Mouse (Mus musculus) liver, embryonic 15.5 days (tissue): ENCODE measurements around the gene Spata4. TPM values are rescaled to one million over a fixed set of nuclear protein-coding genes. Genes with fewer than 3 reads are reported as not detected.

Experiments used
- ATAC-seq: fragments of 200-750 bp; cut with Nextera tagmentation; 2 replicates; pipeline ENCODE4 v1.8.0; 2017; ENCODE audit warnings: moderate number of reproducible peaks, mild to moderate bottlenecking, moderate library complexity; ENCODE audit not compliant: insufficient read depth
- H3K27ac ChIP-seq: fragments of 300-500 bp; sonication (generic); replicated peaks from 2 replicates; pipeline ENCODE4 v1.5.1; 2015; ENCODE audit warnings: mild to moderate bottlenecking, inconsistent platforms
- H3K27me3 ChIP-seq: fragments of 300-500 bp; sonication (generic); 2 replicates; pipeline ENCODE4 v1.6.1; 2015; ENCODE audit warnings: mild to moderate bottlenecking, inconsistent platforms
- H3K36me3 ChIP-seq: fragments of 300-500 bp; sonication (generic); replicated peaks from 2 replicates; pipeline ENCODE4 v1.6.1; 2015; ENCODE audit warnings: moderate library complexity, mild to moderate bottlenecking, inconsistent platforms
- H3K4me1 ChIP-seq: fragments of 300-500 bp; sonication (generic); replicated peaks from 2 replicates; pipeline ENCODE4 v1.6.1; 2015; ENCODE audit warnings: inconsistent platforms
- H3K4me2 ChIP-seq: fragments of 300-500 bp; sonication (generic); 2 replicates; pipeline ENCODE4 v1.6.1; 2015; ENCODE audit warnings: moderate library complexity, mild to moderate bottlenecking, inconsistent platforms
- H3K4me3 ChIP-seq: fragments of 300-500 bp; sonication (generic); replicated peaks from 2 replicates; pipeline ENCODE4 v1.5.1; 2015; ENCODE audit warnings: mild to moderate bottlenecking, inconsistent platforms
- H3K9ac ChIP-seq: fragments of 300-500 bp; sonication (generic); 2 replicates; pipeline ENCODE4 v1.6.1; 2015; ENCODE audit warnings: moderate library complexity, mild to moderate bottlenecking, inconsistent platforms
- H3K9me3 ChIP-seq: fragments of 300-500 bp; sonication (generic); replicated peaks from 2 replicates; pipeline ENCODE4 v1.6.1; 2016; ENCODE audit warnings: inconsistent platforms
- WGBS: fragments of 180-500 bp; shearing (Covaris S2); methylation state at CpG from one replicate; pipeline ENCODE4 v1.1.7; 2015; ENCODE audit warnings: mixed read lengths; ENCODE audit not compliant: insufficient replicate concordance; 5-methylcytosine and 5-hydroxymethylcytosine counted together
- polyA plus RNA-seq: library from polyadenylated mRNA; unstranded; fragments of >200 nt; fragmentation: Nextera tagmentation; extraction: Ambion mirVana; gene quantifications from 2 replicates; pipeline ENCODE4 v1.2.1, GENCODE M21; 2015

Spata4 gene
- polyA plus RNA-seq = not detected in 2 replicates

GRCm38 (mm10) chr8:54600671-54601251, at the start of gene Spata4:
Gene Spata4, plus strand, starts transcription at chr8:54600781.
- whole genome bisulfite sequencing = 21% methylated on average over 21 of the region's 21 CpGs
- no peak for ATAC-seq
- Histone ChIP-seq H3K27ac (no peak within 1 kb of the TSS), H3K4me2 (peak within 1 kb of the TSS; percentile 46), H3K36me3 (no peaks in the 10 kb centered on the region), H3K9me3 (no peaks in the 10 kb centered on the region), H3K4me3 (no peak within 1 kb of the TSS), H3K4me1 (0 out of 2 replicates have a peak, but pooled peaks cover 6% of the 10 kb centered on the region), H3K27me3 (no peaks in the 10 kb centered on the region), H3K9ac (no peak within 1 kb of the TSS)

- Histone ChIP-seq H3K4me2 (no peak overlapping the region), H3K4me3 (no peak overlapping the region), H3K27ac (no peak overlapping the region), H3K27me3 (no peaks in the 10 kb centered on the region), H3K9me3 (no peaks in the 10 kb centered on the region), H3K36me3 (no peaks in the 10 kb centered on the region), H3K9ac (no peak overlapping the region), H3K4me1 (no peaks in the 10 kb centered on the region)
- no peak for ATAC-seq
- WGBS = 36% methylated on average over 2 of the region's 2 CpGs
These were observed 45.7 kb upstream of the Spata4 start for GRCm38 (mm10) chr8:54554921-54555320.

GRCm38 (mm10) chr8:54562137-54562536, 38.4 kb upstream of the Spata4 start:
- Histone ChIP-seq H3K4me3 (no peak overlapping the region), H3K36me3 (no peaks in the 10 kb centered on the region), H3K4me2 (no peak overlapping the region), H3K27ac (no peak overlapping the region), H3K9me3 (no peaks in the 10 kb centered on the region), H3K4me1 (no peaks in the 10 kb centered on the region), H3K27me3 (no peaks in the 10 kb centered on the region), H3K9ac (no peak overlapping the region)
- no peak for ATAC-seq
- 28% methylated on average over 4 of the region's 4 CpGs for WGBS

DNA sequence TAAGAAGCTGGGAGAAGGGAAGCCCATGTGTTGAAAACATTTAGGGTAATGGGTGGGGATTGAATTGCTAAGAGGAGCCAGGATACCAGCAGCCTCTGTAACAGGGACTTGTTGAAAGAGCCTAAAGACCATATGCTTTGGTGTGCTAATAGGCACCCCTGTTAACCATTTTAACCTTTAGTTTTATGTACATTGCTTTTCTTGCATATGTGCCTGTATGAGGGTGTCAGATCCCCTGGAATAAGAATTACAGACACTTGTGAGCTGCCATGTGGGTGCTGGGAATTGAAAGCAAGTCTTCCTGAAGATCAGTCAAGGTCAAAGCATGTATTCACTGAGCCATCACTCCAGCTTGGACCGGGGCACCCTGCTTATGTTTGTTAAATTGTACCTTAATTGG, 35.4 kb upstream of the Spata4 start:
- 64% methylated on average over 1 of the region's 1 CpGs for WGBS
- no peaks in the 10 kb centered on the region for H3K9me3 ChIP-seq
- H3K9ac ChIP-seq = no peak overlapping the region
- no peak overlapping the region for H3K4me2 ChIP-seq
- H3K27ac ChIP-seq = no peak overlapping the region
- no peaks in the 10 kb centered on the region for H3K4me1 ChIP-seq
- no peak for ATAC-seq
- H3K27me3 ChIP-seq = no peaks in the 10 kb centered on the region
- H3K36me3 ChIP-seq = no peaks in the 10 kb centered on the region
- no peak overlapping the region for H3K4me3 ChIP-seq

GRCm38 (mm10) chr8:54565603-54566260, 34.8 kb upstream of the Spata4 start:
- no peaks in the 10 kb centered on the region for H3K9me3 ChIP-seq
- no peak overlapping the region for H3K4me3 ChIP-seq
- no peak overlapping the region for H3K4me2 ChIP-seq
- H3K9ac ChIP-seq = no peak overlapping the region
- no peaks in the 10 kb centered on the region for H3K27me3 ChIP-seq
- no peak for ATAC-seq
- no peak overlapping the region for H3K27ac ChIP-seq
- no peaks in the 10 kb centered on the region for H3K4me1 ChIP-seq
- WGBS = 61% methylated on average over 7 of the region's 7 CpGs
- H3K36me3 ChIP-seq = no peaks in the 10 kb centered on the region

DNA sequence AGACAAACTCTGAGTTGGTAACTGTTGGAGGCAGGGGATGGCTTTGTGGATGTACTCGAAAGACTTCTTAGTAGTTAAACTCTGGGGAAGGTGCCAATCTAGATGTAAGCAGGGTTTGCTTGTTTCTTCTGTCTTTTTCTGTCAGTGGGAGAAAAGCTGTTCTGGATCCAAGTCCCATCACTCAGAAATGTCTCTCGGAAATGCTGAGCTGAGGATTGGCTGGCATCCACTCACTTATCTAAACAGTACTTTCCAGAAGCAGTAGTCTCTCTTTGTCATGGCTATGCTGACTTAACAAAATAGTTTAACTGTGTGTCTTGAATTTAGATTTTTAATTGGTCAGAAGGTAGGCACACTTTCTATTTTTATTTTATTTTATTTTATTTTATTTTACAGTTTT, 33.4 kb upstream of the Spata4 start:
- Histone ChIP-seq H3K27ac (no peak overlapping the region), H3K4me3 (no peak overlapping the region)

GRCm38 (mm10) chr8:54570618-54571609, 29.7 kb upstream of the Spata4 start:
- H3K4me1 ChIP-seq = no peaks in the 10 kb centered on the region
- ATAC-seq = no peak
- H3K9me3 ChIP-seq = no peaks in the 10 kb centered on the region
- no peak overlapping the region for H3K4me3 ChIP-seq
- H3K36me3 ChIP-seq = no peaks in the 10 kb centered on the region
- H3K27ac ChIP-seq = no peak overlapping the region
- WGBS = 64% methylated on average over 15 of the region's 15 CpGs
- H3K9ac ChIP-seq = no peak overlapping the region
- no peak overlapping the region for H3K4me2 ChIP-seq
- no peaks in the 10 kb centered on the region for H3K27me3 ChIP-seq

More for the DNA sequence above, 33.4 kb upstream of the Spata4 start:
- Histone ChIP-seq H3K36me3 (no peaks in the 10 kb centered on the region), H3K27me3 (no peaks in the 10 kb centered on the region), H3K4me1 (no peaks in the 10 kb centered on the region), H3K9me3 (no peaks in the 10 kb centered on the region), H3K4me2 (no peak overlapping the region), H3K9ac (no peak overlapping the region)
- WGBS = 44% methylated on average over 2 of the region's 2 CpGs
- ATAC-seq = no peak

DNA sequence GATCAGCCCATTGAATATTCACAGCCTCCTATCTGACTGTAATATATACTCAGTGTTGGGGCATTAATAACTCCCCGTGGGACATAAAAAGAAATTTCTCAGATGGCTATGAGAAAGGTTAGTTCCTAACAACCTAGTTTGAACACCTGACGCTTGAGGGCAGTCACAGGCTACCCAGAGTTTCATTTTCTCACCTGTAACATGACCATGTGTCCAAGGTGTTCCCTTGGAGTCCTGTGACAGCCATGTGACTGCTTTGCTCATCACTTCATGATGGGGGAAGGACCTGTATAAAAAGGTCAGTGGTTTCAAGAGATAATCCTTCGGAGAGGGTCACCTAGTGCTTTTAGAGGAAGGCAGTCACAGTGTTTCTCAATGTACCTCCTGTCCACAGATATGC, 19.1 kb upstream of the Spata4 start:
- Histone ChIP-seq H3K27me3 (no peaks in the 10 kb centered on the region), H3K27ac (no peak overlapping the region), H3K36me3 (no peaks in the 10 kb centered on the region), H3K4me2 (no peak overlapping the region), H3K9me3 (no peaks in the 10 kb centered on the region), H3K4me3 (no peak overlapping the region), H3K9ac (no peak overlapping the region), H3K4me1 (no peaks in the 10 kb centered on the region)
- ATAC-seq = no peak
- WGBS = 44% methylated on average over 3 of the region's 3 CpGs

GRCm38 (mm10) chr8:54582886-54583285, 17.7 kb upstream of the Spata4 start:
- Histone ChIP-seq H3K4me2 (no peak overlapping the region), H3K36me3 (no peaks in the 10 kb centered on the region), H3K4me3 (no peak overlapping the region), H3K9ac (no peak overlapping the region), H3K27ac (no peak overlapping the region), H3K4me1 (no peaks in the 10 kb centered on the region), H3K27me3 (no peaks in the 10 kb centered on the region), H3K9me3 (no peaks in the 10 kb centered on the region)
- ATAC-seq = no peak
- WGBS = 17% methylated on average over 1 of the region's 1 CpGs

- 84% methylated on average over 5 of the region's 5 CpGs for WGBS
- Histone ChIP-seq H3K36me3 (no peaks in the 10 kb centered on the region), H3K27ac (no peak overlapping the region), H3K4me3 (no peak overlapping the region), H3K27me3 (no peaks in the 10 kb centered on the region), H3K9me3 (no peaks in the 10 kb centered on the region), H3K4me1 (no peaks in the 10 kb centered on the region), H3K4me2 (no peak overlapping the region), H3K9ac (no peak overlapping the region)
- no peak for ATAC-seq
These were observed 5.9 kb upstream of the Spata4 start for GRCm38 (mm10) chr8:54594634-54595033.

DNA sequence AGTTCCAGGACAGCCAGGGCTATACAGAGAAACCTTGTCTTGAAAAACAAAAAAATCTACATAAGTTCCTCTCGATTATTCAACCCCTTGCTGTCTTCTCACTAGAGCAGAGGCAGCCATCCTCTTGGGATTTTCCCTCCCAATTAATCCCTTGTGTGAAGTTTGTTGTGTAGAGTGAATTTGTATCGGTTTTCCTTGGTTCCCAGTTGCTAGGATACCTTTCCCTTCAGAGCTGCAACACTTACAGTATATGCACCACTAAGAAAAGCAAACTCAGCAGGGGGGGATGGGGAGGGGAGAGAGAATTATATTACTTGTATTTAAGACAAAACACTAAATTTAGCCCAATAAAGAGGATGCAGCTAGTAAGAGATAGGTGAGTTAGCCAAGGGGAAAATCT, 4.5 kb upstream of the Spata4 start:
- 34% methylated on average over 2 of the region's 2 CpGs for WGBS
- Histone ChIP-seq H3K36me3 (no peaks in the 10 kb centered on the region), H3K27ac (no peak overlapping the region), H3K4me3 (no peak overlapping the region), H3K4me1 (0 out of 2 replicates have a peak, but pooled peaks cover 6% of the 10 kb centered on the region), H3K9me3 (no peaks in the 10 kb centered on the region), H3K9ac (no peak overlapping the region), H3K4me2 (no peak overlapping the region), H3K27me3 (no peaks in the 10 kb centered on the region)
- ATAC-seq = no peak
